Mouse (Mus musculus): Measurements from ENCODE around the gene Sparcl1. TPM values are rescaled to one million over a fixed set of nuclear protein-coding genes. Genes with fewer than 3 reads are reported as not detected.

Sparcl1 gene
- total RNA-seq, 2 experiments from 2014 or later = 111 to 112 TPM

DNA sequence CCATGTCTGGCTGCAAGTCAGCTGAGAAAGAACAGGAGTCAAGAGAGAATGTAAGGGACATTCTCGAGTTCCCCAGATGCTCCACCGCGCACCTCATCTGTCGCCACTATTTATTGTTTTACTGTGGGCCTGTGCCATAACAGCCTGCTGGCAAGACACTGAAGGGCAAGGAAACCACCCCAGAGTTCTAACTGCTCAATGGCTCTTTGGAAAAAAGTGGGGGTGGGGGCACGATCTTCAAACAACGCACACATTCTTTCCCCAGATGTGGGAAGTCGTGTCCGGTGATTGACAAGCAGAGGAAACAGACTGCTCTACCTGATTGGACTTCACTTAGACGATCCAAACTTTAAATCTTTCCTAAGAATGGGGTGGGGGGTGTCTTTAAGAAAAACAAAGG, 1.5 kb downstream of the Sparcl1 start:
- DNase-seq (ENCODE audit: low spot score) = no peak

DNA sequence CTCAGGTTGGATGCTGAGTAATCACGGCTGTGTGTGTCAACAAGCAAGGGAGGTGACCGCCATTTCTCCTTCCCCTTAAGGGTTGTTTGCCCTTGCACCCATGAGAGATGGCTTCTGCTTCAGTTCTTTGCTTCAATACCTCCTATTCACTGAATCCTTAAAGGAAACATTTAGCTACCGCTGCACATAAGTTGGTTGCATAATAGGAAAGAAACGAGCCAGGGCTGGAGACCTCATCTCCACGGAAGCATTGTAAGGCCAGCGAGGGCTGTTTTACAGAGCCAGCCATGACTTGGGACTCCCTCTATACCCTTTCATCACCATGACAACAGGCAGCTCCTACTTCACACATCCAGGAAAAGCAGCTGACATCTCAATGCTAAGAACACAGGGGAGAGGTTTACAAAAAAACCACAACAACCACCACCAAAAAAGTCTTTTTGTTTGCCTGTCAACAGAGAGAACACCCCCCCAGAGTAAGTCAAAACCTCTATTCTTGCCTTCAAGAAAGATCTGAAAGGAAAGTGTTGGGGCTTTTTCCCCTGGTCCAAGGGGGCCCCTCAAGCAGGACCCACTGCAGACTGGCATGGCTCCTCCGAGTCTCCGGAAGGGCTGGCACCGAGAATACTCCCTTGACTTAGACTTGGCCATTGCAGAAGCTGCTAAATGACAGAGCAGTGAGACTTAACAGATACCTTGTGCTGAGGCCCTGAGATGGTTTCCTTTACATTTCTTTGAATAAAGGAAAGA, 3.2 kb downstream of the Sparcl1 start:
- DNase-seq (ENCODE audit: low spot score) = no peak

GRCm38 (mm10) chr5:104109516-104109915, 4.0 kb downstream of the Sparcl1 start:
- DNase-seq (ENCODE audit: low spot score) = peak; percentile 31

GRCm38 (mm10) chr5:104108879-104109369, 4.6 kb downstream of the Sparcl1 start:
- no peak for DNase-seq (ENCODE audit: low spot score)

DNA sequence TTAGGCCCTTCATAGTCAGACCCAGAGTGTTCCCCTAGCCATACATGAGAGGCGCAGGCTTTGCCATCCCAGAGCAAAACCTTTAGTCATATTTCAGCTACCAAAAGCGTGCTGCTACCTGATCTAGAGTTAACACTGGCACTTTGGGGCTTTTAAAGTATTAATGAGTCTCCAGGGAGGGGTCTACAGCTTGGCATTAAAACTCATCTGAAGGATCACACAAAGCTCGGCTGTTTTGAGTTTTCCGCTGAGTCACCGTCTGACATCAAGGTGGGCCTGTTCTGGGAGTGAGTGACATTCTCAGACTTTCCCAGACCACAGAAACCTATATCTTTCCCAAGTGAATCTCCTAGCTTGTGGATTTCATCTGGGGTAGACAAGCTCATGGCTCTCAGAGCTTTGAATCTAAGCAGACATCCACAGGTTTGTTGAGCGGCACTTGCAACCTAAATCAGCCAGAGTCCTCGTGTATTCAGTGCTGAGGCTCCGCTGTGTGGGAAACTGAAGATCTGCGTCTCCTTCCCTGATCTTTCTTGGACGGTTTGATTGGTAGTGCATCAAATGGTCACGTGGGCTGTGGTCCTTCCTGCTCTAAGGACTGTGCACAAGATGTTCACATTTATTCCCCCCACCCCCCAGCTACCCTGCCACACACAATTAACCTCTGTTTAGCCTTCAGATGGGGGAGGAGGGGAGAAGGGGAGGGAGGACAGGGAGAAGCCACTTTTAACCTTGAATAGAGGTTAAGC, 5.2 kb downstream of the Sparcl1 start:
- DNase-seq (ENCODE audit: low spot score) = no peak

- no peak for DNase-seq (ENCODE audit: low spot score)
Measured at GRCm38 (mm10) chr5:104104111-104104510, 9.4 kb downstream of the Sparcl1 start.

GRCm38 (mm10) chr5:104103171-104103570, 10.4 kb downstream of the Sparcl1 start:
- DNase-seq (ENCODE audit: low spot score) = no peak

- DNase-seq (ENCODE audit: low spot score) = no peak
Measured at GRCm38 (mm10) chr5:104101678-104102531, 11.6 kb downstream of the Sparcl1 start.

DNA sequence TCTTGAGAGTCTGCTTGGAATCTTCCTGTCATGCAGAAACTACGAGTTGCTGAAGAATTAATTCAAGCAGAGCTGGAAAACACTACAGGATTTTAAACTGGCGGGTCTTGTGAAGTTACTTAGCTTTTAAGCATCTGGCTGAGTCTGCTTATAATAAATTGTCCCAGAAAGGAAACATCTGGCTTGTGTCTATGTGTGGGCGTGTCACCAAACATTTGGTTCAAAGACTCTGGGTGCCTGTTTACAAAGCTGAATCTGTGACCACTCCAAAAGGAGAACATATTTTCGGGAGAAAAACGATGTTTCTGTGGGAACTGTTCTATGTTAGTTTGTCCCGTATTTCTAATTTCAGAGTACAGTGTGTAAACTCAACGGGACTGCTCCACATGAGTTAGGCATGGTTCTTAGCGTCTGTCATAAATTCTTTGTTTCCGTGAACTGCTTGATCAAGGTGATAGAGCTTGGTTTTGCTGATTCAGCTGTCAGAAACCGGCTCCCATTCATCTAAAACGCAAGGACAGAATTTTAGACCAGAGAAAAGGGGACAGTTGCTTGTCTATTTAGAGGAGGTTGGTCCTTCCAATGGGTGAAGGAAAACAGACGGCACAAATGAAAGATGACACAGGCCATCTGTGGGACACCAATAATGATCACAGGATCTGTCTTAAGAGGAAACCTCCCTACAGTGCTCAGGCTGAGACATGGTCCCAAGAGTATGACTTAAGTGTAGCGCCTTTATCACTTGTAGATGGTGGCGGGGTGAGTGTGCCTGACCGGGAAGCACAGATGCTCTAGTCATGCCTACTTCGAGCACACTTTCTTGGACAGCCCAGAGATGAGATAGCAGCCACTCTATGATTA, 17.2 kb downstream of the Sparcl1 start:
- DNase-seq (ENCODE audit: low spot score) = peak; percentile 63

GRCm38 (mm10) chr5:104095416-104096077, 18.0 kb downstream of the Sparcl1 start:
- no peak for DNase-seq (ENCODE audit: low spot score)

DNA sequence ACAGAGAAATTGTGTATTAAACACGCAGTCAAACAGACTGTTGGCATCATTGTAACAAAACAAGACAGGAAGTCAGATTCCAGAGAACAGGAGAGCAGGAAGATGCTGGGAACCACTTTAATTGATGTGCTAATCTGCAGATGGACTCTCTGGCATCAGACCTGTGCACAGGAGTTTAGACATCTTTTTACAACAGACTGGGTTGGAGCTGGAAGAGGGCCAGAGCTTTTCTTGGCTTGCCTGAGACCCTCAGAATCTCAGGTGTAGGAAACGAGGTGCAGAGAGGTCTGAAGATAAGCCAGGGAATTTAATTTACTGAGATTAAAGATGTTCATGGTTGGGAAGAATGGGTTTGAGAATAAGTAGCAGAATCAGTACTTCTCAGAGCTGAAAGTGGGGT, 23.8 kb downstream of the Sparcl1 start:
- no peak for DNase-seq (ENCODE audit: low spot score)

GRCm38 (mm10) chr5:104085366-104085765, 28.2 kb downstream of the Sparcl1 start:
- DNase-seq (ENCODE audit: low spot score) = no peak

- DNase-seq (ENCODE audit: low spot score) = no peak
Measured at GRCm38 (mm10) chr5:104080736-104081135, 32.8 kb downstream of the Sparcl1 start.

DNA sequence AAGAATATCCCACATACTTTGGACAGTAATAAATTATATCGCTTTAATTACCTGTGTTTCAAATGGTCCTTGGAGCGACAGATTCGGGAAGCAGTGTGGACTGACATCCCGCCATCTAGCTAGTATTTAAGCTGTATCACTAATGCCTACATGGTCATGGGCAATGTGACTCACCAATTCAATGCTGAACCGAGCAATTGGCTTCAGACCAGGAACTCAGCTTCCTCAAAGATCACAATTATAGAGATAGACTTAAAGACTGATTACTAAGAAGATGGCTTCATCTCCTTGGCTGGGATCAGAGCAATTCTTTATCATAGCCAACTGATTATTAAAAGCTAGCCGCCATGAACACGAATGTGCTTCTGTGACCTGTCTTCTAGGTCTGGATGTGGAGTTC, 36.0 kb downstream of the Sparcl1 start, which contains the start of gene Gm17660:
Gene Gm17660, minus strand, starts transcription at position 101 of the 400 bp plus-strand sequence.
- no peak for DNase-seq (ENCODE audit: low spot score)

DNA sequence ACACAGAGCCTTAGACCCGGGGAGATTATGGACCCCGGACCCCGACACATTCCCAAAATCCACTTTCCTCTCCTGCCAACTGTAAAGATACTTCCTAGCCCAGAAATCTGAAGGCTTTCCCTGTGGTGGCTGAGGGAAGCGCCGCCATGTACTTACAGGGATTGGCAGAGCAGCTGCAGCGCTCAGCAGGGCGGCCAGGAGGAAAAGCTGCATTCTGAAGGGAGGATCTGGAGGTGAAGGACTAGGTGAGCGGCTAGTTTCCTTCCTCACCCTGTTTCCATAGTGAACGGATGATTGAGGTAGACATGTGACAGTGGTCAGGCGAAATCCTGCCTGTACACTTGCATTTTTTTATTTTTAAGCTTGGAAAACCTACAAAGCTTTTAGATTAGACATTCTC, 37.2 kb downstream of the Sparcl1 start:
- DNase-seq (ENCODE audit: low spot score) = no peak

GRCm38 (mm10) chr5:104074388-104074787, 39.1 kb downstream of the Sparcl1 start:
- DNase-seq (ENCODE audit: low spot score) = peak; percentile 59

DNA sequence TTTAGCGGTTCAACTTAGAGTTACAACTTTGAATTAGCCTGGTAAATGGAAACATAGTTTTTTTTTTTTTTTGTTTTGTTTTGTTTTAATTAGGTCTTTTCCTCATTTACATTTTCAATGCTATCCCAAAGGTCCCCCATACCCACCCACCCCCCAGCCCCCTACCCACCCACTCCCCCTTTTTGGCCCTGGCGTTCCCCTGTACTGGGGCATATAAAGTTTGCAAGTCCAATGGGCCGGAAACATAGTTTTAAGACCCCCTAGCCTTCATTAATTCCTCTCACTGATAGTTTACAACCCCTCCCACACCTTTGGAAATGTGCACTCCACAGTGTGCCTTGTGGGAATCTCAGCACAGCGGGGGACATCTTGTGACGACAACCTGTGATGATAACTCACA, 39.9 kb downstream of the Sparcl1 start:
- DNase-seq (ENCODE audit: low spot score) = no peak

DNA sequence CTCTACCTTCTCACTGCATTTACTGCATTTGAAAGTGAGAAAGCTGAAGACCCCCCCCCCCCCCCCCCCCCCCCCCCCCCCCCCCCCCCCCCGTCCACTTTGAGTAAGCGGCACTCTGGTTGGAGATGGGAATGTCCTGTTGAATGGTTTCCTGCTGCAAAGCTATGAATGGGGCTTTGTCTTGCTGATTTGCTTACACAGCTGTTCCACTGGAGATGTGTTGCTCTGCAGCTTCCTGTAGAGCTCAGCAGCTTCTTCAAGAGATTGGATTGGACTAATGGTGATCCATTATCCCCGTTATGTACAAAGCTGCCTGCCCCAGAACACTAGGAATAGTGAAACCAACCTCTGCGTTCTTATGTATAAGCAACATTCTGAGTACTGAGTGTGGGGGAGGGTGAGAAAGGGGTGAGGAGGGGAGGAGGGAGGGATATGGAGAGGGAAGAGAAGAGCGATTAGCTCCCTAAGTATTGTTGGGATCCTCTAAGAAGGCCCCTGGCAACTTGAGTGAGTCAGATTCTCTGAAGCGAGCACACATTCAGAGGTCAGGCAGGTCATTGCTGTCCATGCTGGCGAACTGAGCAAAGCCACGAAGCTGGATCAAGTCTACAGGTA, 41.2 kb downstream of the Sparcl1 start:
- DNase-seq (ENCODE audit: low spot score) = no peak

- no peak for DNase-seq (ENCODE audit: low spot score)
Measured at GRCm38 (mm10) chr5:104071048-104071447, 42.5 kb downstream of the Sparcl1 start.

DNA sequence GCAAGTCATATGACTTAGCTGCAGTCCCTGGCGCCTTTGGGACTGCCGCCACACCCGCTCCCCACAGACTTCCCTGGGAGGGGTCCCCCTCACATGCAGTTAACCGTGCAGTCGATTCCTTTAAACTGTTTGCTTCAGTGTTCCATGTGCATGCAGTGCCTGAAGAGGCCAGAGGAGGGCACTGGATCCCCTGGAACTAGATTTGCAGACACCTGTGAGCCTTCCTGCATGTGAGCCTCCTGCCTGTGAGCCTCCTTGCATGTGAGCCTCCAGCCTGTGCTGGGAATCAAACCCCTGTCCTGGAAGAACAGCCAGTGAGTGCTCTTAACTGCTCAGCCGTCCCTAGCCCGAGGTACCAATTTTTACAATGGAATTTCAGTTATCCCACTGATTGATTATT, 44.8 kb downstream of the Sparcl1 start:
- no peak for DNase-seq (ENCODE audit: low spot score)

All from gastrocnemius, adult 18-20 months (tissue).